Mouse (Mus musculus): ENCODE data around the gene Mlxipl.

The Mlxipl gene

DNA sequence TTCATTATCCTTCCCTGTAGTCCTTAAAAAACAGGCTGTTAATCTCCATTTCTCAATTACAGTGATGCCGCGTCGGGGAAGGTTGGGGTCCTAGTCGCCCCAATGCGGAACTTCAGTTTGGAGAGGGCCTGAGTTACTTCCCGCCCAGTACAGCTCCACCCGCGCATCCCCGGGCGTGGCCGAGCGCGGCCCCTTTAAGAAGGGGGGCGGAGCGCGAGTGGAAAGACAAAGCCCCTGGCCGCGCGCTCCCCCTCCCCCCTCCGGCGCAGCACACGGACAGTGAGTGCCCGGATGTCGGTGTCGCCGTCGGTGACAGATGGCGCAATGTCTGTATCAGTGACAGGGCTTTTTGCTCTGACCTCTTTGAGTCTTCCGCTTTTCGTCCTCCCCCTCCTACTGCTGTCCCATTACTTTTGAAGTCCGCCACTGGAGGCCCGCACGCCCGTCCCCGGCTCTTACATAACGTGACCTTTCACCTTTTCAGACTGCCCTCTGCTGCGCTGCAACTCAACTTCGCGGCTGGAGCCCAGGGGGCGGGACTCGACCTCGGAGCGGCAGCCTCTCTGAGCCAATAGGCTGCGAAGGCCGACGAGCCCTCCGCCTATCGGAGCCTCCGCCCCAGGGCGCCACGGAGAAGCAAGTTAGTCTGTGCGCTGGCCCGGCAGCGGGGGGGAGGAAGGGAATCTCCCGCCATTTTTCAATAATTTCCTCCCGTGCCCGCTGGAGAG is 97.1 kb downstream of the Mlxipl start, which contains the start of gene Baz1b:
Baz1b (plus strand) TSS at position 644 of the 728 bp plus-strand sequence.
- peak; percentile 99 for DNase-seq

DNA sequence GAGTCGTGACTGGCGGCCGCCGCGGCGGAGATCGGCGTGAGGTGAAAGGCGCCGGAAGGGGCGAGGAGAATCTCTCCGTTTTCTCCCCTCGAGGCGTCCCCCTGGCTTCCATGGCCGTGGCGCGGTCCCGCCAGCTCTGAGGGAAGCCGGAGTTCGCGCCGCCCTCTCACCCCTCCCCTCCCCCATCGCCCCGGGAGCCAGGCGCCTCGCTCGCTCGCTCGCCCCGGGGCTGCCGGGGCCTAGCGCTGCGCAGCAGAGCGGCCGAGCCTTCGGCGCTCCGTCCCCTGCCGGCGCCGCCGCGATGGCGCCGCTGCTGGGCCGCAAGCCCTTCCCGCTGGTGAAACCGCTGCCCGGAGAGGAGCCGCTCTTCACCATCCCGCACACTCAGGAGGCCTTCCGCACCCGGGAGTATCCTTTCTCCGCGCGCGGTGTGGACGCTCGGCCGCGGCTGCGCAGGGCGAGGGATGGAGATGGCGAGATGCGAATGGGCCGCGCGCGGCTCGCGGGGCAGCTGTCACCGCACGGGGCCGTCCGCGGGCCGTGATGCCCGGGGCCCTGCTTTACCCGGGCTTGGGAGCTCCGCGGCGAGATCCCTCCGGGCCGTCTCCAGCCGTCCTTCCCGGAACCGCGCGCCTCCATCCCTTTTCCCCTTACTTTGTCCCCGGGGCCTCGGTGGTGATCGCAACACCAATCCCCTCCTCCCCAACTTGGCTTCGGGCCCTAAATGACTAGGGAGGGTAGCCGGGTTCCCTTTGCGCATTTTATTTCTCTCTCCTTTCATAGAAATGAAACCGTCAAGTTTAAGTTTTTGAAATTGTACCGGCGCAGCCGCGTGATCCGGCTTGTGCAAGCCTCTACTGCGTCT is 97.9 kb downstream of the Mlxipl start:
- peak; percentile 63 to 70 for DNase-seq
